Mouse (Mus musculus) urinary bladder, adult 2 months (tissue): Measurements from ENCODE around the gene Tas1r1. TPM values are rescaled to one million over a fixed set of nuclear protein-coding genes. Genes with fewer than 3 reads are reported as not detected.
"Not testable (repeated sequence)": the region's sequence is repeated elsewhere in the genome, so short reads cannot be mapped to it uniquely, and the experiment has no call there.

ENCODE experiments used
- DNase-seq: peaks from one replicate; pipeline ENCODE4 v3.0.0; 2022; ENCODE audit warnings: low spot score
- polyA plus RNA-seq: library from polyadenylated mRNA; depleted of rRNA; stranded (reverse); fragments of >200 nt; gene quantifications from 2 replicates; pipeline ENCODE4 v1.2.3, GENCODE M21; 2012

Tas1r1 gene
- polyA plus RNA-seq, 1 experiment: 0.10 TPM

DNA sequence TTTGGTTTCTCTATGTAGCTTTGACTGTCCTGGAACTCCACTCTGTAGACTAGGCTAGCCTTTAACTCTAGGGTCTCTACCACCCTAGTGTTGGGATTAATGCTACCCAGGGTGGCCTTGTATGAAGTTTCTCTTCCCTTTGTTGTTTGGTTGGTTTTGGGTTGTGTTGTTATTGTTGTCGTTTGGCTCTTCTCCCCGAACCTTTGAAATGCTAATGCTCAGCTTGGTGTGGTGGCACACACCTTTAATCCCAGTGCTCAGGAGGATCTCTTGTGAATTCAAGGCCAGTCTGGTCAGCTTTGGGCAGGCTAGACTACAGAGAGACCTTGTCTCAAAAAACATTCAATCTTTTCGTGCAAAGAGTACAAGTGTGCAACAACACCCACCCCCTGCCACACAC is 4.8 kb upstream of the Tas1r1 start:
- DNase-seq: no peak

- DNase-seq: no peak
These were observed 3.7 kb upstream of the Tas1r1 start for GRCm38 (mm10) chr4:152041924-152042641.

DNA sequence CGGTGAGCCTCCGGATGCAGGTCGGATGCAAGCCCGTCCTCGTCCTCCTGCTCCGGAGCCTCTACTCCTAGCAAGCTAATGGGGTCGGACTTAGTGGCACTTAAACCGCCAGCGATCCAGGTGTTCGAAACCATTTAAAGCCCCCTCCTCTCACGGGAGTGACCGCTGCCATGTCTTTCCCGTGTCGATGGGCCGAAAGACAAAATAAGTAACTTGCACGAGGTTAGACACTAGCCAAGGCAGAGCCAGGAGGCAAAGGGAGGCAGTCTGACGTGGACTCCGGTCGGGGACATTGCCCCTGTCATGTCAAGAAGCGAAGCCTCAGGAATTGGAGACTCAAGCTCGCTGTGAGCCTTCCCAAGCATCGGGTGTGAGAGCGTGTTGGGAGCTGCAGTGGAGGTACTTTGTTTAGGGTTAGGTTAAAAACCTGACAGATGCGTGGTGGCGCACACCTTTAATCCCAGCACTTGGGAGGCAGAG is 1.5 kb upstream of the Tas1r1 start:
- no peak for DNase-seq

DNA sequence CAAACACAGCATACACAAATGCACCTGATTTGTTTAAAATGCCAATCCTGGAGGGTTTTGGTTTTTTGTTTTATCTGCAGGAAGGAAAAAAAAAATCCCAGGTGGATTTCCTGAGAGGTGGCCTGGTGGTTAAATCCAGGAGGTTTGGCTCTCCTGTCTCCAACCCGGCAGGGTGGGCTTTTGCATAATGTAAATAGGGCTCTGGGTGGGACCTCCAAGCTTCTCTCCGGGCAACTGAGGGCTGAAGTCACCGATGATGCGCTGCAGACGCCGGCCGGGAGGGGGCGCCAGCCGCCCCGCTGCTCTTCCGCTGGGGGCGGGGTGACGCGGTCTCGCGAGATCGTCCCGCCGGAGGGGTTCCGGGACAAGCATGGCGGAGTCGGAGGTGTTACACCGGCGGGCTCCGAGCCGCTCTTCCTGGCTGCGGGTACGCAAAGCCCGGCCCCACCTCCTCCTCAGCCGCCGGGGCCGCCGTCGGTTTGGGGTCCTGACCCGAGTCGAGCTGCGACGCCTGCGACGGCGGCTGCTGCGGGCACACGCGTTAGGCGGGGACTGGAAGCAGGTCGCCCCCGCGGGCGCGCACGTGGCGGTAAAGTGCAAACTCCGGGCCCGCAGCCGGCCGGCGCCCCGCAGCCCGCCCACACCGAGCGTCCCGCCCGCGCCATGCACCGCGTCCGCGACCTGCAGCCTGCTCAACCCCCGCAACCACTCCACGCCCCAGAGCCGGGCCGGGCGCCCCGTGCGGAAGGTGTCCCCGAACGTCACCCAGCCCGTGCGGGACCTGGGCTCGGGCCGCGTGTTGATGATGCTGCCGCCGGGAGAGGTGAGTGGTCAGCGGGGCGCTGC is 840 bp upstream of the Tas1r1 start, which contains the start of gene Nol9:
TSS of gene Nol9 (plus strand) at position 337 of the 846 bp plus-strand sequence.
- DNase-seq: peak; percentile 96

DNA sequence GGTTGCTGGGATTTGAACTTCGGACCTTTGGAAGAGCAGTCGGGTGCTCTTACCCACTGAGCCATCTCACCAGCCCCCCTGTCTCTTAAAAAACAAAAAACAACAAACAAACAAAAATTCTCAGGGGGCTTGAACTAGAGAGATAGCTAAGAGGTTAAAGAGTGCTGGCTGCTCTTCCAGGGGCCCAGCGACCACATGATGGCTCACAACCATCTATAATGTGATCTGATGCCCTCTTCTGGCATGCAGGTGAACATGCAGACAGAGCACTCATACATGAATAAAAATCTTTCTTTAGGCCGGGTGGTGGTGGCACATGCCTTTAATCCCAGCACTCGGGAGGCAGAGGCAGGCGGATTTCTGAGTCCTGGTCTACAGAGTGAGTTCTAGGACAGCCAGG is 1.9 kb downstream of the Tas1r1 start:
- not testable (repeated sequence) for DNase-seq

DNA sequence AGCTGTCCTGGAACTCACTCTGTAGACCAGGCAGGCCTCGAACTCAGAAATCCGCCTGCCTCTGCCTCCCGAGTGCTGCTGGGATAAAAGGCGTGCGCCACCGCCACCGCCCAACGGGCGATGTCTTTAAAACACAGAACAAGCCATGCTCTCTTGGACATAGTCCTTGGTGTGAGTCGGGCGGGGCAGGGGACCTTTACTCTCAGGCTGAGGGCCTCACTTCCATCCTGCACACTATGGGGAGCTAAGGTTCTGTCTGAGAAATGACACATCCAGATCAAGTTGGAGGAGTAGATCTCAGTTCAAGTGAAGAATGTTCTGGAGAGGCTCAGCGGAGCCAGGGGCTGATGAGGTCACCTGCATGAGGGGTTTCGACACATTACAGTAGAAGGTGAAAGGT is 5.4 kb downstream of the Tas1r1 start:
- DNase-seq: no peak

GRCm38 (mm10) chr4:152029997-152030396 is 8.4 kb downstream of the Tas1r1 start:
- DNase-seq: no peak

GRCm38 (mm10) chr4:152029087-152029486 is 9.3 kb downstream of the Tas1r1 start:
- DNase-seq: no peak

GRCm38 (mm10) chr4:152028456-152028855 is 9.9 kb downstream of the Tas1r1 start:
- no peak for DNase-seq

- peak; percentile 84 for DNase-seq
These were observed 10.8 kb downstream of the Tas1r1 start, which contains the start of gene Zbtb48 for GRCm38 (mm10) chr4:152027524-152027923. TSS of gene Zbtb48 (minus strand) at chr4:152027671.

DNA sequence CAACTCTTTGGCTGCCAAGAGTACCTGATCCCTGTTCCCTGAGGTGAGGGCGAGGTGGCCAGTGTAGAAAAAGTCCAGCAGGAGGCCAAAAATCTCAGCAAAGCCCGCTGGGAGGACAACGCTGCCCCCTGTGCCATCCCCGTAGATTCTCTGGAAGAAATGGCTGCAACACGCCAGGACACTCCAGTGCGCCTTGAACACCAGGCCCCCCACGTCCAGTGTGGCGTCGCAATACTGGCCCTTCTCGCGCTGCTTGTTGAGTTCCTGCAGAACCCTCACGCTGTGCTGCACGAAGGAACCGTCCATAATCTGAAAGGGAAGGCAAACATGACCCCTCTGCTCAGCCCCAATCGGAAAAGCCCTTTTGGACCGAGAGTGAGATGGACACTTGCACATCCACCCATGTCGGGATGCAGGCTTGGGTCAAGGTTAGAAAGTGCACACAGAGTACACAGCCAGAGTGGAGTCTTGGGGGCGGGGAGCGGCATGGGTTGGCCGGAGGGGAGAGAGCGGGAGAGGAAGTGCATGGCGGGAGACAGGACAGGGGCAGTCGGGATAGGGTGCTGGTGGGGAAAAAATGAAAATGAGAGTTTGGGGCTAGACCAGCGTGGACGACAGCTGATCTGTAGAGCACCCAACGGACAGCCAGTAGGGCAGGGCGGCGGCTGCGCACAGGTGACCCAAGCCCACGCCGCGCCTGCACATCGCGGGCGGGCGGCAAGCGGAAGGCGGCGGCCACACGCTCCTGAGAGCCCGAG is 11.4 kb downstream of the Tas1r1 start:
- no peak for DNase-seq

GRCm38 (mm10) chr4:152024525-152024924 is 13.8 kb downstream of the Tas1r1 start:
- no peak for DNase-seq

GRCm38 (mm10) chr4:152022506-152022905 is 15.9 kb downstream of the Tas1r1 start:
- no peak for DNase-seq

DNA sequence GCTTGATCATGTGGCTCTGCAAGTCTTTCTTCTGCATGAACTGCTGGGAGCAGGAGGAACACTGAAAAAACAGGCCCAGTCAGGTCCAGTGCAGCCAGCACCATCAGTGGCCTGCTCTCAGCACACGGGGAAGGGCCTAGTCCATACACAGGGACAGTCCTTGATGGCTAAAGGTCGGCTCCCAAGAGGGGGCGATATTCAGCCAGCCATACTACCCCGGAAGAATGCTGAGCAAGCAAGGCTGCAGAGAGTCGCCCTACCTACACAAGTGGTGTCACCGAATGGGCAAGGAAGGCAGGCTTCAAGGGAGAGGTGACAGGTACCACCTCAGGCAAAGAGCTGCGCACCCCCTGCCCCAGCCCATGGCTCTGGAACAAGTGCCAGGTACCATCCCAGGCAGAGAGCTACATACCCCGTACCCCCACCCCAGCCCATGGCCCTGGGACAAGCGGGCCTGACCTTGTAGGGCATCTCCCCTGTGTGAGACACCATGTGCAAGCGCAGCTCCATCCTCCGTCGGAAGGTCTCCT is 16.7 kb downstream of the Tas1r1 start:
- no peak for DNase-seq

DNA sequence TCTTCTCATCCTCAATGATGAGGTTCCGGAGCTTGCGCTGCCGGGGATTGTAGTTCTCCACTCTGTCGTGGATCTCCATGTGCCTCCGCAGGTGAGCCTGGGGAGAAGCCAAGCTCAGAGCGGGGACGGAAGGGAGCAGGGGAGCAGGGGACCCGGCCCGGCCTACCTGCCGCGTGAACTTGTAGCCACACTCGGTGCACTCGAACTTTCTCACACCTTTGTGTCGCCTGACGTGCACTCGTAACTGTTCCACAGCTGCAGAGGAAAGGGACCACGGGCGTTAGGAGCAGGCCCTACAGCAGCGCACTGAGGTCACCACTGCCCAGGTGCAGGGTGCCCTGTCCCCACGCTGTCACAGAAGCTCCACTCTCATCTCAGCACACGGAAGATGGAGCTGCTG is 18.3 kb downstream of the Tas1r1 start:
- DNase-seq: no peak

- no peak for DNase-seq
These were observed 19.3 kb downstream of the Tas1r1 start for GRCm38 (mm10) chr4:152019073-152019472.

- no peak for DNase-seq
These were observed 25.1 kb downstream of the Tas1r1 start for GRCm38 (mm10) chr4:152013036-152013813.

DNA sequence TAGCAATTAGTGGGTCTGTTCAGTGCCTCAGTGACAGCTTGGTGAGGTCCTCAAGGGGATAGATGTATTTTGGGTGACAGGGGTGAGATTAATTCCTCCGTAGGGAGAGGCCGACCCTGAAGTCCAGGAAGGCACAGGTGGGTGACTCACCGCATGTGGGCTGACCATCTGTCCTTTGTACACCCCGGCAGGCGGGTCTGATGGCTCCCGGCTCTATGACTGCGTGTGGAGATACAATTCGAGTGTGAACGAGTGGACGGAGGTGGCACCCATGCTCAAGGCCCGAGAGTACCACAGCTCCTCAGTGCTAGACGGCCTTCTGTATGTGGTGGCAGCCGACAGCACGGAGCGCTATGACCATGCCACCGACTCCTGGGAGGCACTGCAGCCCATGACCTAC is 26.3 kb downstream of the Tas1r1 start:
- DNase-seq: no peak

- DNase-seq: no peak
These were observed 27.1 kb downstream of the Tas1r1 start for GRCm38 (mm10) chr4:152011171-152011760.

- no peak for DNase-seq
These were observed 27.6 kb downstream of the Tas1r1 start for GRCm38 (mm10) chr4:152010707-152011134.
